Mouse (Mus musculus) myocyte (in vitro differentiated cells): Measurements from ENCODE around the gene Ssr3. TPM values are rescaled to one million over a fixed set of nuclear protein-coding genes. Genes with fewer than 3 reads are reported as not detected.

Experiments used
- H3K27me3 ChIP-seq: one replicate; pipeline ENCODE4 v1.6.1; 2011; ENCODE audit not compliant: control insufficient read depth, insufficient read depth, insufficient read length
- H3K36me3 ChIP-seq: one replicate; pipeline ENCODE4 v1.6.1; 2011; ENCODE audit not compliant: control insufficient read depth, insufficient read depth
- H3K4me2 ChIP-seq: one replicate; pipeline ENCODE4 v1.6.1; 2011; ENCODE audit warnings: low read depth, control low read depth
- H3K4me3 ChIP-seq: one replicate; pipeline ENCODE4 v1.5.1; 2011; ENCODE audit warnings: mild to moderate bottlenecking, control low read depth, moderate library complexity
- H3K79me2 ChIP-seq: one replicate; pipeline ENCODE4 v1.6.1; 2011; ENCODE audit not compliant: control insufficient read depth, insufficient read depth
- H3ac ChIP-seq: one replicate; pipeline ENCODE4 v1.6.1; 2011; ENCODE audit not compliant: control insufficient read depth, insufficient read length
- CEBPB ChIP-seq: IDR thresholded peaks from 2 replicates; pipeline ENCODE4 v1.6.1; 2011; ENCODE audit warnings: mild to moderate bottlenecking, moderate library complexity; ENCODE audit not compliant: poor library complexity, insufficient read depth, severe bottlenecking
- E2F4 ChIP-seq: IDR thresholded peaks from one replicate; pipeline ENCODE4 v1.6.1; 2011; ENCODE audit warnings: mild to moderate bottlenecking, control low read depth, moderate library complexity; ENCODE audit not compliant: insufficient read depth
- MAX ChIP-seq: IDR thresholded peaks from one replicate; pipeline ENCODE4 v1.6.1; 2011; ENCODE audit warnings: low read depth, mild to moderate bottlenecking, control low read depth
- MYOD1 ChIP-seq, 3 experiments: IDR thresholded peaks; one replicate each; pipeline ENCODE4 v1.6.1; 2011; ENCODE audit warnings: control low read depth in 2 of 3, low read depth in 2 of 3, mild to moderate bottlenecking in 2 of 3, moderate library complexity in 1 of 3; ENCODE audit not compliant: insufficient read length in 2 of 3, control insufficient read depth in 1 of 3
- MYOG ChIP-seq, 3 experiments: IDR thresholded peaks; one replicate each; pipeline ENCODE4 v1.6.1; 2011; ENCODE audit warnings: control low read depth in 2 of 3, low read depth in 2 of 3, mild to moderate bottlenecking in 2 of 3; ENCODE audit not compliant: insufficient read length in 2 of 3, control insufficient read depth in 1 of 3, insufficient read depth in 1 of 3
- POLR2A ChIP-seq: IDR thresholded peaks from one replicate; pipeline ENCODE4 v1.6.1; 2011; ENCODE audit warnings: low read depth, mild to moderate bottlenecking, control low read depth, moderate library complexity; ENCODE audit not compliant: insufficient read length
- POLR2AphosphoS2 ChIP-seq: IDR thresholded peaks from one replicate; pipeline ENCODE4 v1.6.1; 2011; ENCODE audit warnings: low read depth, control low read depth; ENCODE audit not compliant: insufficient read length
- REST ChIP-seq: IDR thresholded peaks from one replicate; pipeline ENCODE4 v1.6.1; 2011; ENCODE audit warnings: mild to moderate bottlenecking, control low read depth, moderate library complexity; ENCODE audit not compliant: insufficient read depth, insufficient read length
- SRF ChIP-seq: IDR thresholded peaks from one replicate; pipeline ENCODE4 v1.6.1; 2011; ENCODE audit warnings: low read depth; ENCODE audit not compliant: control insufficient read depth, insufficient read length
- TCF12 ChIP-seq: IDR thresholded peaks from one replicate; pipeline ENCODE4 v1.6.1; 2011; ENCODE audit warnings: mild to moderate bottlenecking, control low read depth; ENCODE audit not compliant: poor library complexity, insufficient read depth, severe bottlenecking
- TCF3 ChIP-seq: IDR thresholded peaks from one replicate; pipeline ENCODE4 v1.6.1; 2011; ENCODE audit warnings: low read depth, control low read depth; ENCODE audit not compliant: insufficient read length
- USF1 ChIP-seq: IDR thresholded peaks from one replicate; pipeline ENCODE4 v1.6.1; 2011; ENCODE audit warnings: low read depth, mild to moderate bottlenecking, control low read depth, moderate library complexity
- polyA plus RNA-seq: library from polyadenylated mRNA; unstranded; fragments of >200 nt; fragmentation: generic; extraction: Trizol; gene quantifications from one replicate; pipeline ENCODE4 v1.2.1, GENCODE M21; 2012; ENCODE audit warnings: missing spikeins

The Ssr3 gene
- polyA plus RNA-seq, 1 experiment: 76.8 TPM

- H3K79me2 ChIP-seq: peaks cover 9% of the 10 kb centered on the region
- TF ChIP-seq SRF: no peak
- TF ChIP-seq POLR2A: no peak
- TF ChIP-seq USF1: no peak
- TF ChIP-seq REST: no peak
- TF ChIP-seq MYOG (IDR thresholded peaks at IDR 0.05; ENCODE audit: control insufficient read depth in 1 of 3, insufficient read depth in 1 of 3, insufficient read length in 2 of 3, low read depth in 2 of 3): no peak
- TF ChIP-seq CEBPB: no peak
- no peak for TF ChIP-seq TCF12
- TF ChIP-seq E2F4: no peak
- no peak for TF ChIP-seq MYOD1 (IDR thresholded peaks at IDR 0.05; ENCODE audit: control insufficient read depth in 1 of 3, insufficient read length in 2 of 3, low read depth in 2 of 3)
- no peak for TF ChIP-seq POLR2AphosphoS2
- TF ChIP-seq MAX: no peak
- no peak for TF ChIP-seq TCF3
- no peaks in the 10 kb centered on the region for H3K27me3 ChIP-seq
- H3ac ChIP-seq: no peak overlapping the region
- no peak overlapping the region for H3K4me3 ChIP-seq
- peaks cover 57% of the 10 kb centered on the region for H3K36me3 ChIP-seq
- H3K4me2 ChIP-seq: no peak overlapping the region
Observed at GRCm38 (mm10) chr3:65374729-65375128, 17.7 kb downstream of the Ssr3 start.

- Histone ChIP-seq H3K4me2 (no peak overlapping the region), H3K27me3 (no peaks in the 10 kb centered on the region), H3ac (no peak overlapping the region), H3K4me3 (no peak overlapping the region), H3K36me3 (peaks cover 50% of the 10 kb centered on the region), H3K79me2 (peaks cover 2% of the 10 kb centered on the region)
- TF ChIP-seq POLR2AphosphoS2 (no peak), SRF (no peak), TCF3 (no peak), REST (no peak), MYOD1 (IDR thresholded peaks at IDR 0.05; ENCODE audit: control insufficient read depth in 1 of 3, insufficient read length in 2 of 3, low read depth in 2 of 3) (no peak), USF1 (no peak), CEBPB (no peak), TCF12 (no peak)
Observed at GRCm38 (mm10) chr3:65373594-65374182, 18.7 kb downstream of the Ssr3 start.

GRCm38 (mm10) chr3:65372552-65372951 is 19.9 kb downstream of the Ssr3 start:
- Histone ChIP-seq H3K4me3 (no peak overlapping the region), H3K79me2 (no peaks in the 10 kb centered on the region), H3ac (no peak overlapping the region), H3K36me3 (peaks cover 41% of the 10 kb centered on the region), H3K27me3 (no peaks in the 10 kb centered on the region), H3K4me2 (no peak overlapping the region)
- TF ChIP-seq MYOG (IDR thresholded peaks at IDR 0.05; ENCODE audit: control insufficient read depth in 1 of 3, insufficient read depth in 1 of 3, insufficient read length in 2 of 3, low read depth in 2 of 3) (no peak), TCF3 (no peak), POLR2AphosphoS2 (no peak), E2F4 (no peak), POLR2A (no peak), CEBPB (no peak), SRF (no peak), MAX (no peak), MYOD1 (IDR thresholded peaks at IDR 0.05; ENCODE audit: control insufficient read depth in 1 of 3, insufficient read length in 2 of 3, low read depth in 2 of 3) (no peak), TCF12 (no peak)

GRCm38 (mm10) chr3:65367944-65368343 is 24.5 kb downstream of the Ssr3 start:
- H3K79me2 ChIP-seq: no peaks in the 10 kb centered on the region
- peaks cover 23% of the 10 kb centered on the region for H3K36me3 ChIP-seq
- no peak overlapping the region for H3K4me2 ChIP-seq
- H3ac ChIP-seq: no peak overlapping the region
- TF ChIP-seq REST (no peak), E2F4 (no peak), POLR2A (no peak), MAX (no peak)
- H3K27me3 ChIP-seq: no peaks in the 10 kb centered on the region
- H3K4me3 ChIP-seq: no peak overlapping the region

GRCm38 (mm10) chr3:65365921-65366710 is 26.3 kb downstream of the Ssr3 start:
- H3K27me3 ChIP-seq: no peaks in the 10 kb centered on the region
- no peak for TF ChIP-seq REST
- TF ChIP-seq TCF3: no peak
- H3ac ChIP-seq: no peak overlapping the region
- H3K79me2 ChIP-seq: no peaks in the 10 kb centered on the region
- peaks cover 11% of the 10 kb centered on the region for H3K36me3 ChIP-seq
- H3K4me2 ChIP-seq: no peak overlapping the region
- H3K4me3 ChIP-seq: no peak overlapping the region
